Mouse (Mus musculus) stomach, postnatal 0 days (tissue): ENCODE results near the gene Chst12.

Experiments used
- CTCF ChIP-seq: IDR thresholded peaks from 2 replicates; pipeline ENCODE4 v1.5.1; 2016; ENCODE audit warnings: antibody characterized with exemption, low read depth, mild to moderate bottlenecking, moderate library complexity
- EP300 ChIP-seq: optimal IDR thresholded peaks from 2 replicates; pipeline ENCODE3; 2016; ENCODE audit warnings: antibody characterized with exemption

DNA sequence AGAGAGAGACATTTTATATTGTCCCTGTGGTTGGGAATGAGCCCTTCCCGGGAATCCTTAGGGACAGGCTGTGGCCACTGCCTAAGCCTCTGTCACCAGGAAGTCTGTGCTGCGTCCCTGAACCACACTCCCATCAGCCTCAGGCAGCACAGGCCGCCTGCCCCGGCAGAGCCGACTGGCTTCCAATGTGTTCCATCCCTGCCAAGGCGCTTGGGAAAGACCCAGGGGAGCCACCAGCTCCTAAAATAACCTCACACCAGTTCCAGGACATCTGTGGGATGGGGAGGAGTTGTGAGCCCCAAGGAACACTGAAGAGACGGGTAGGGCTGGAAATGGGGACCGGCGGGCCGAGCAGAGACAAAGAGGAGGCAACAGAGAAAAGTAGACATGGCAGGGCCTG is 66.3 kb downstream of the Chst12 start:
- no peak for TF ChIP-seq EP300
- no peak for TF ChIP-seq CTCF
